Mouse (Mus musculus) cerebellum, adult 2 months (tissue): ENCODE data around the gene Tox2.

Source experiments
- CTCF ChIP-seq: fragments of 200-500 bp; IDR thresholded peaks from 2 replicates; pipeline ENCODE4 v1.5.1; 2011; ENCODE audit warnings: low read depth, mild to moderate bottlenecking, control low read depth, low read length, moderate library complexity, borderline replicate concordance; ENCODE audit not compliant: insufficient read depth
- POLR2A ChIP-seq: fragments of 200-500 bp; IDR thresholded peaks from 2 replicates; pipeline ENCODE4 v1.6.1; 2011; ENCODE audit warnings: low read length, control low read depth, borderline replicate concordance; ENCODE audit not compliant: insufficient read depth

- TF ChIP-seq CTCF (no peak), POLR2A (no peak)
Observed at GRCm38 (mm10) chr2:163332368-163333055, 129.6 kb downstream of the Tox2 start.
